Mouse (Mus musculus): ENCODE measurements around the gene Syne2.

Gene Syne2

DNA sequence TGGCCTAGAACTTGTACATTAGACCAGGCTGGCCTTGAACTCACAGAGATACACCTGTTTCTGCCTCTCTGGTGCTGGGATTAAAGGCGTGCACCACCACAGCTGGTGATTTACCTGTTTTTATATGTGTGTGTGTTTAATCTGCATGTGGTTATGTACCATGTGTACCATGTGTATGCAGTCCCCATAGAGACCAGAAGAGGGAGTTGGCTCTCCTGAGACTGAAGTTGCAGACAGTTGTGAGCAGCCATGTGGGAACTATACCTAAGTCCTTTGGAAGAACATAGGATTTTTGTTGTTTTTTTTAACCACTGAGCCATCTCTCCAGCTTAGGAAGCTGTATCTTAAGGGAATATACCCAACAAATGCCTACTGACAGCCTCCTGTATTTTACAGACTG lies 134.1 kb downstream of the Syne2 start:
- DNase-seq = no peak

- DNase-seq = no peak
These were observed 148.7 kb downstream of the Syne2 start for GRCm38 (mm10) chr12:75966441-75967195.

DNA sequence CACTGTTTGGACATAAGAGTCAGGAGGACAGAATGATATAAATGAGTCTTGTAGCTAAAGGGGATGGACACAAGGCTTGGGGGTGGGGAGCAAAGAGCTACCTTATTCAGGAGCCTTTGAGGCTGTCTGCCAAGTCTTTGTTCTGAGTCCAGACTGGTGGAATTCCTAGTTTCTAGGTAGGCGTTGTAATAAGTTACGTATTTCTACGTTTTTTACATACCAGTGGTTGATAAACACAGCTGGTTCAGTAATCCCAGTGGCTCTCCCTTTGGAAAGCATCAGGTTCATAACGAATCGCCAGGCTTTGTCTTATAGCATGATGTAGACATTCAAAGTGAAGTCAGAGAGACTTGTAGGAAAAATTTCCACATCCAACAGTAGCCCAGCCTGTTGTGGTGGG lies 161.1 kb downstream of the Syne2 start:
- DNase-seq = no peak

DNA sequence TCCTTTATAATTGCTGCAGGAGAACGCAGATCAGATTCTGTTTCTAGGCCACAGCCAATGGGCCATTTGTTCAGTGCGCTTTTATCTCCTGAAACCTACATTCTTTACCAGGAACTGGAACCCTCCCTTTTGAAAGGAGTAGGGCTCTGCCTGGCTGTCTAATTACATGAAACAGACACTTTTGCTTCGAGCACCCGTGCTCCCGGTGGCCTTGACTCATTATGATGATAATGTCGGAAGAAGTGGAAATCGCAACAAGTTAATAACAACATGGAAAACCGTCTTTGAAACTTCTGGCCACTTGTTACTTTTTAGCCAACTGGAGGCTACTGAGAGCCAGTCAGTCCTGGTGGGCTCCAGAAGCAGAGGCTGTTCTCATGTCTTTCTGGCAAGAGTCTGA lies 165.4 kb downstream of the Syne2 start:
- DNase-seq = no peak

- DNase-seq = no peak
These were observed 174.4 kb downstream of the Syne2 start for GRCm38 (mm10) chr12:75992226-75992858.

GRCm38 (mm10) chr12:75992946-75993345 lies 175.0 kb downstream of the Syne2 start:
- no peak for DNase-seq

GRCm38 (mm10) chr12:75995086-75995485 lies 177.2 kb downstream of the Syne2 start:
- no peak for DNase-seq

DNA sequence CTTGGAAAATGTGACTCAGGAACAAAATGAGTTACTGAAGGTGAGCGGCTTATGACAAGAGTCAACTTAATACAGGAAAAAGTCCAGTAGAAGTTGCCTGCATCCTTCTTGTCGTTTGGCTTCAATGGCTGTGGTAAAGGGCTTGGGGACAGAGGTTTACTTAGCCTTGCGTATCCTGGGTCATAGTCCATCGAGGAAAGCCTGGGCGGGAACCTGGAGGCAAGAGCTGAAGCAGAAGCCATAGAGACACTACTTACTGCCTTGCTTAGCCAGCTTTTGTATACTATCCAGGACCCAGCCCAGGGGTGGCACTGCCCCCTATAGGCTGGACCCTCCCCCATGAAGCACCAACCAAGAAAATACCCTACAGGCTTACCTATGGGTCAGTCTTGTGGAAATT lies 179.6 kb downstream of the Syne2 start:
- no peak for DNase-seq

DNA sequence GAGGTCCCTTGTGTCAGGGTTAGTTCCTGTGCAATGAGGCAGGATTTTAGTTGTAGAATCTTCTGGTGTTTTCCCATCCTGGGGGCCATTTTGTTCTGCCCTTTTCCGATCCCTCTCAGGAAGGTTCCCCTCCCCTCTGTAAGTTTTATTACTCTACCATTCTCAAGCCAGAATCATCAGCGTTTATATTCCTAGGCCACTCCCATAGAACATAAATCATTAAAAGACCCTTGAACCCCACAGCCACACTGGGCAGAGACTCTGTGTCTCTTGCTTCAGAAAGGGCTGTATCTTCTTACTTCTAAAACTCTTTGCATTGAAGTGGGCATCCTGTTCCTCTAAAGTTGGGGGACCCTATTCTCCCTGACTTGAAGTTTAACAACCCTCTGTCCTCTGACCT lies 180.5 kb downstream of the Syne2 start:
- DNase-seq = no peak

DNA sequence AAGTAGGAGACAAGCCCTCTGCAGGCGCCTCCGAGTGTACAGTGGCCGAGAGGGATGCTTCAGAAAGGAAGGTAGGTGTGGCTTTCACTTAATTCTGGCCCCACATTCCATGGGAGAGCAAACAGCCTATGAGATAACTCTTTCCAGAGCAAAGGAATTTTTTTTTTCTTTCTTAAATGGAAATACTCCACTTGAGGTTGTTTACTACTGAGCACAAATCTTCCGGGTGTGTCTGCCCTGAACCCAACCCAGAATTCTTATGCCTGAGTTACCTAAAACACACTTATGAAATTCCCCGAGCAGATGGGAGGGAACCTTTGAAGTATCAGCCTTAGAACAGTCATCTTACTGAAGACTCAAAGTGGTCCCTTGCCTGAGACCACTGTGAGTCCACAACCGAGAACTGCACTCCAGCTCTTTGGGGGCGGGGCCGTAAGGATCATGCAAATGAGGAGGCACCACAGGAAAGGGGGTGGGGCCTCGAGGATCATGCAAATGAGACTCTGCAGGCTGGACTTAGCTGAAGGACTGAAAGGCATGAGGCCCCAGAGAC lies 186.8 kb downstream of the Syne2 start:
- no peak for DNase-seq

- no peak for DNase-seq
These were observed 191.1 kb downstream of the Syne2 start for GRCm38 (mm10) chr12:76008991-76009390.

DNA sequence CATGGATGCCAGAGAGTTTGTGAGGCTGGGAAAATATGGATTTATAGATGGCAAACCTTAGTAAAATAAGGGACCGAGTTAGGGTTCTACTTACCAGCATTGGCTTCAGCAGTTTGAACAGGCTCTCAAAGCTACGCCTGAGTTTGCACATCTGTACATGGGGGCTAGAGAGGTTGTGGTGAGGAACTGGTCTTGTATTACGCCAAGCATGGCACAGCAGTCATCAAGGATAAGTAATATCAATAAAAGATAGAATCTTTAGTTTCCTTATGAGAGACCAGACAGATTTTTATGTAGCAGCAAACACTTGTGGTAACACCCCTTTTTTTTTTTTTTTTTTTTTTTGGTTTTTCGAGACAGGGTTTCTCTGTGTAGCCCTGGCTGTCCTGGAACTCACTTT lies 194.9 kb downstream of the Syne2 start:
- no peak for DNase-seq

DNA sequence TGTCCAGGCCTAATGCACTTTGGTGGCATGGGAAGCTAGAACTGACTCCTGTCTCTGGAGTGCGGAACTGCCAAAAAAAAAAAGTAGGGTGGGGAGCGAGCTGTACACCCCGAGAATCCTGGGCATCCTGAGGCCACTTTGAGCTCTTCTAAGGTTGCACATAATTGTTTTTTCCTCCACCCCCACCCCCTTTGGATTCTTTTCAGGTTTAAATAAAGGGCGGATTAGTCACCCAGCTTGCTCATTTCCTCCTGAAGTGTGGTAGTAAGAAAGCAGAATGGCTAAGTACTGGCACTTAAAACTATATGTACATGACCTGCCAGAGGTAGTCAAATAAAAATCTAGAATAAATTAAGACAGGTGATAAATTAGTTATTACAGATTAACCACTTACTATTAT lies 195.5 kb downstream of the Syne2 start:
- no peak for DNase-seq

DNA sequence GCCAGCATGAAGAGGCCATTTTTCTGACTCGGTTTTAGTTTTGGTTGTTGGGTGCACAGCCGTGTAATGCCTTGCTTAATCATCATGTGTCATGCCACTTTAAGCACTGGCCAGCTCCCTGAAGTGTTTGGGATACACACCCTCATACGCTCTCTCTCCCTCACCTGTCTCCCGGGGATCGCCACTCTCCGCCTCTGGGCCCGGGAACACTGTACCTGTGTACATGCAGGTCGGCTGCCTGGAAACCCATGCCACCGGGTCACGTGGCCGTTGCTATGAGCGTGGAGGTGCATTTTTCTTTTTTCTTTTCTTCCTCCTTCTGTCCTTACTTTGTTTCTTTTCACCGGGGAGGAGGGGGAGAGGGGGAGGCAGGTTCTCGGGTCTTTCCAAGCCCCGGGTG lies 197.1 kb downstream of the Syne2 start:
- DNase-seq = no peak

DNA sequence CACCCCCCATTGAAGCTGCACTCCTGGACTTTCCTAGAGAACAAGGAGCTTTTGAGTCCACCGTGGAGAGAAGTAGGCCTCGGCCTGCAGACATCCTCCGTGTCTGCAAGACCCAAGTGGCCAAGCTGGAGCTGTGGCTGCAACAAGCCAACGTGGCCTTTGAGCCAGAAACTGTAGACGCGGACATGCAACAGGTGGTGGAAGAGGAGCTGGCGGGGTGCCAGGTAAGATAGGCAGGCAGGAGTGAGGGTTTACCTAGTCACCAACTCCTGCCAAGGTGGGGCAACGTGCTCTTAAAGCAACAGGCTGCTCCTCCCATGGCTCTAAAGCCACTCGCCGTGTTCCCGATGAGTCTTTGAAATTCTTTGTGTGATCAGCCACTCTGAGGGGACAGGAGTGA lies 197.6 kb downstream of the Syne2 start:
- DNase-seq = peak; percentile 19

GRCm38 (mm10) chr12:76016123-76017101 lies 198.5 kb downstream of the Syne2 start:
- peak; percentile 80 for DNase-seq

- DNase-seq = no peak
These were observed 200.7 kb downstream of the Syne2 start for GRCm38 (mm10) chr12:76018640-76019039.

GRCm38 (mm10) chr12:76042301-76042700 lies 224.4 kb downstream of the Syne2 start:
- DNase-seq = no peak

GRCm38 (mm10) chr12:76046561-76046960 lies 228.6 kb downstream of the Syne2 start:
- no peak for DNase-seq

DNA sequence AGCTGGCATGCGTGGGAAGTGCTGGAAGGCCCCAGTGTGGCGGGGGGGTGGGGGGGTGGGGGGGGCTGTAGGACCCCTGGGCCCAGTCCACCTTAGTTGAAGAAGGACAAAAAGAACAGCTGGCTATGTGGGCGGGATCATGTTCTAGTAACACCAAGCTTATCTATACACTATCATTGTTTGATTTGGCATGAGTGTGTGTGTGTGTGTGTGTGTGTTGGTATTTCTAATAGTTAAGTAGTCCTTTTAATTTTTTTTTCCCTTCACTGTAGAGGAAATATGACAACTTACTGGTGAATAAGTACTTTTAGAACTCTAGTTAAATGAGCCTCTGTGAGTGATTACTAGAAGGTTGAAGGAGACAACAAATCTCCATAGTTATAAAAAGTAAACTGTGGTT lies 230.0 kb downstream of the Syne2 start:
- DNase-seq = no peak

DNA sequence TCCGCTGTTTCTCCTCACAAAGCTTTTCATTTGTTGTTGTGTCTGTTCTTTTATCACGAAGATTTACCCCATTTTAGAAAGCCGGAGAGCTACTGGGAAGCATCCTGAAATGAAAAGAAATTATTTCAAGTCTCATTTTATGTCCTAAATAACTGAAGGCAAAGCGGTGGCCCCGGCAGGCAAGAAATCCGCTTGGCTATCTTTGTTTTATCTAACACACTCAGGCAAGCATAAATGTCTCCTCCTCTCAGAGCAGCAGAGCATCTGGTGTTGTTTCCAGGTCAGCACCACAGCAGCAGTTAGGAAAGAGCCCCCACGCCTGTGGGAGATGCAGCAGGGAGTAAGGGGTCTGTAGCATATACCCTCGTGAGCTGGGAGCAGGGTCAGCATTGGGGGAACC lies 230.7 kb downstream of the Syne2 start:
- no peak for DNase-seq

- no peak for DNase-seq
These were observed 231.4 kb downstream of the Syne2 start for GRCm38 (mm10) chr12:76049343-76049742.

DNA sequence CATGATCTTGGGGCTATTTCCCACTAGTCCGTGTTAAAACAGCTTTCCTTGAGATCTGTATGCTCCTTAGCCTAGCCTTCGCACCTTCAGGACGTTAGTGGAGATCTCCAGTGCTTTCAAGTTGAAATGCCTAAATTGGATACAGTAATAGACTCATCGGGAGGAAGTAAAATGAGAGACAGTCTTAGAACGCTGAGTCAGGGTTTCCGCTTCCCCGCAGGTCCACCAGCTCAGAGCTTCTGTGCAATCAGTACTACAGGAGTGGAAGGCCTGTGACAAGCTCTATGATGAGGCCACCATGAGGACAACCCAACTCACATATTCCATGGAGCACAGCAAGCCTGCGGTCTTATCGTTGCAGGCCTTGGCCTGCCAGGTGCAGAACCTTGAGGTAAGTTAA lies 233.9 kb downstream of the Syne2 start:
- DNase-seq = no peak
